Mouse (Mus musculus) liver, adult 2 months (tissue): ENCODE measurements at regions not wholly inside any gene's neighbourhood (a gene's known extent, or its start where the extent isn't known, plus 50 kb on each side); places are given as distances from the start of the nearest gene placed in this dataset.

Source experiments
- DNase-seq: peaks from one replicate; pipeline ENCODE4 v3.0.0-alpha.2; 2011; ENCODE audit warnings: low read depth, low spot score; ENCODE audit errors: extremely low read depth
- H3K27ac ChIP-seq: fragments of 200-500 bp; replicated peaks from 2 replicates; pipeline ENCODE4 v1.5.1; 2012; ENCODE audit warnings: low read depth, mild to moderate bottlenecking, control low read depth, inconsistent platforms, low read length; ENCODE audit not compliant: insufficient read depth
- H3K27me3 ChIP-seq: fragments of 200-500 bp; 2 replicates; pipeline ENCODE4 v1.6.1; 2012; ENCODE audit warnings: mild to moderate bottlenecking, moderate library complexity, low read length, inconsistent platforms; ENCODE audit not compliant: control insufficient read depth, insufficient read depth
- H3K36me3 ChIP-seq: fragments of 200-500 bp; 2 replicates; pipeline ENCODE4 v1.6.1; 2012; ENCODE audit warnings: low read length, inconsistent platforms; ENCODE audit not compliant: control insufficient read depth, insufficient read depth
- H3K4me1 ChIP-seq: fragments of 200-500 bp; 2 replicates; pipeline ENCODE4 v1.6.1; 2011; ENCODE audit warnings: low read length; ENCODE audit not compliant: control insufficient read depth, insufficient read depth
- H3K4me3 ChIP-seq: fragments of 200-500 bp; 2 replicates; pipeline ENCODE4 v1.5.1; 2011; ENCODE audit warnings: low read depth, mild to moderate bottlenecking, control low read depth, low read length, moderate library complexity; ENCODE audit not compliant: insufficient read depth
- H3K79me2 ChIP-seq: fragments of 200-500 bp; 2 replicates; pipeline ENCODE4 v1.6.1; 2012; ENCODE audit warnings: inconsistent platforms, mild to moderate bottlenecking, low read length, moderate library complexity; ENCODE audit not compliant: control insufficient read depth, insufficient read depth
- H3K9ac ChIP-seq: fragments of 200-500 bp; 2 replicates; pipeline ENCODE4 v1.6.1; 2012; ENCODE audit warnings: low read depth, mild to moderate bottlenecking, control low read depth, inconsistent platforms, low read length
- CTCF ChIP-seq: fragments of 200-500 bp; IDR thresholded peaks from 2 replicates; pipeline ENCODE4 v1.5.1; 2011; ENCODE audit warnings: low read depth, low read length, control low read depth
- POLR2A ChIP-seq: fragments of 200-500 bp; IDR thresholded peaks from 2 replicates; pipeline ENCODE4 v1.6.1; 2011; ENCODE audit warnings: low read length, control low read depth; ENCODE audit not compliant: insufficient read depth; ENCODE audit errors: extremely low read depth
- WGBS: fragments of 180-500 bp; shearing (Covaris S2); methylation state at CpG from one replicate; pipeline ENCODE4 v1.1.7; 2018; 5-methylcytosine and 5-hydroxymethylcytosine counted together

- H3K9ac ChIP-seq: no peak overlapping the region
- no peak overlapping the region for H3K27ac ChIP-seq
- no peaks in the 10 kb centered on the region for H3K4me1 ChIP-seq
- H3K79me2 ChIP-seq: no peaks in the 10 kb centered on the region
- no peak overlapping the region for H3K4me3 ChIP-seq
- WGBS: 85% methylated on average over 4 of the region's 4 CpGs
- TF ChIP-seq CTCF (no peak), POLR2A (no peak)
- DNase-seq: no peak
- no peaks in the 10 kb centered on the region for H3K27me3 ChIP-seq
- H3K36me3 ChIP-seq: no peaks in the 10 kb centered on the region
Observed at GRCm38 (mm10) chr17:62510184-62510583, 370.9 kb downstream of the Efna5 start.

GRCm38 (mm10) chr17:62507766-62508485 is 373.2 kb downstream of the Efna5 start:
- Histone ChIP-seq H3K4me3 (no peak overlapping the region), H3K27me3 (no peaks in the 10 kb centered on the region), H3K27ac (no peak overlapping the region), H3K4me1 (no peaks in the 10 kb centered on the region), H3K36me3 (no peaks in the 10 kb centered on the region), H3K79me2 (no peaks in the 10 kb centered on the region), H3K9ac (no peak overlapping the region)
- DNase-seq: no peak
- TF ChIP-seq POLR2A (no peak), CTCF (no peak)
- WGBS: 72% methylated on average over 13 of the region's 13 CpGs

GRCm38 (mm10) chr17:62504691-62505090 is 376.4 kb downstream of the Efna5 start:
- TF ChIP-seq POLR2A: no peak
- Histone ChIP-seq H3K27ac (no peak overlapping the region), H3K9ac (no peak overlapping the region), H3K27me3 (no peaks in the 10 kb centered on the region), H3K36me3 (no peaks in the 10 kb centered on the region), H3K4me3 (no peak overlapping the region), H3K79me2 (no peaks in the 10 kb centered on the region), H3K4me1 (no peaks in the 10 kb centered on the region)
- WGBS: 67% methylated on average over 6 of the region's 6 CpGs
- no peak for DNase-seq

- Histone ChIP-seq H3K9ac (no peak overlapping the region), H3K36me3 (no peaks in the 10 kb centered on the region), H3K79me2 (no peaks in the 10 kb centered on the region), H3K27ac (no peak overlapping the region), H3K4me1 (no peaks in the 10 kb centered on the region), H3K27me3 (no peaks in the 10 kb centered on the region), H3K4me3 (no peak overlapping the region)
- TF ChIP-seq CTCF (no peak), POLR2A (no peak)
- DNase-seq: no peak
- 86% methylated on average over 5 of the region's 5 CpGs for WGBS
Observed at GRCm38 (mm10) chr17:62470739-62471138, 410.4 kb downstream of the Efna5 start.

GRCm38 (mm10) chr17:62469367-62469766 is 411.8 kb downstream of the Efna5 start:
- Histone ChIP-seq H3K79me2 (no peaks in the 10 kb centered on the region), H3K36me3 (no peaks in the 10 kb centered on the region), H3K4me1 (no peaks in the 10 kb centered on the region), H3K27me3 (no peaks in the 10 kb centered on the region), H3K4me3 (no peak overlapping the region), H3K9ac (no peak overlapping the region), H3K27ac (no peak overlapping the region)
- WGBS: 83% methylated on average over 1 of the region's 1 CpGs
- DNase-seq: no peak
- TF ChIP-seq CTCF (no peak), POLR2A (no peak)

GRCm38 (mm10) chr17:62468859-62469258 is 412.3 kb downstream of the Efna5 start:
- DNase-seq: no peak
- TF ChIP-seq CTCF (no peak), POLR2A (no peak)
- 74% methylated on average over 7 of the region's 7 CpGs for WGBS
- Histone ChIP-seq H3K27ac (no peak overlapping the region), H3K9ac (no peak overlapping the region), H3K79me2 (no peaks in the 10 kb centered on the region), H3K27me3 (no peaks in the 10 kb centered on the region), H3K4me3 (no peak overlapping the region), H3K36me3 (no peaks in the 10 kb centered on the region), H3K4me1 (no peaks in the 10 kb centered on the region)
